Mouse (Mus musculus) frontal cortex, postnatal 25 days (tissue): ENCODE data around the gene Degs1.
"Not testable (repeated sequence)": the region's sequence is repeated elsewhere in the genome, so short reads cannot be mapped to it uniquely, and the experiment has no call there.

Experiments
- DNase-seq, 2 experiments: peaks; one replicate each; pipeline ENCODE4 v3.0.0; 2022; ENCODE audit warnings: low spot score in 2 of 2

Gene Degs1

GRCm38 (mm10) chr1:182282091-182283075, at the start of gene Degs1:
Gene Degs1 (minus strand): TSS chr1:182282804.
- DNase-seq = peak; percentile 89 to 90

GRCm38 (mm10) chr1:182325919-182326318, 43.3 kb upstream of the Degs1 start:
- DNase-seq = no peak

GRCm38 (mm10) chr1:182324552-182324951, 41.9 kb upstream of the Degs1 start:
- DNase-seq = no peak

- no peak for DNase-seq
These were observed 40.5 kb upstream of the Degs1 start for GRCm38 (mm10) chr1:182323139-182323538.

GRCm38 (mm10) chr1:182314201-182314600, 31.6 kb upstream of the Degs1 start:
- DNase-seq = no peak

- no peak for DNase-seq
These were observed 30.6 kb upstream of the Degs1 start for GRCm38 (mm10) chr1:182313181-182313580.

GRCm38 (mm10) chr1:182311376-182311775, 28.8 kb upstream of the Degs1 start:
- DNase-seq = no peak

- no peak for DNase-seq
These were observed 27.7 kb upstream of the Degs1 start for GRCm38 (mm10) chr1:182310316-182310715.

GRCm38 (mm10) chr1:182309403-182309802, 26.8 kb upstream of the Degs1 start:
- no peak for DNase-seq

GRCm38 (mm10) chr1:182302916-182303315, 20.3 kb upstream of the Degs1 start:
- no peak for DNase-seq

- DNase-seq = no peak
These were observed 19.7 kb upstream of the Degs1 start for GRCm38 (mm10) chr1:182302176-182302870.

GRCm38 (mm10) chr1:182297821-182298220, 15.2 kb upstream of the Degs1 start:
- no peak for DNase-seq

GRCm38 (mm10) chr1:182297246-182297645, 14.6 kb upstream of the Degs1 start:
- no peak for DNase-seq

GRCm38 (mm10) chr1:182296816-182297215, 14.2 kb upstream of the Degs1 start:
- DNase-seq = no peak

GRCm38 (mm10) chr1:182296141-182296540, 13.5 kb upstream of the Degs1 start:
- no peak for DNase-seq

GRCm38 (mm10) chr1:182292291-182292690, 9.7 kb upstream of the Degs1 start:
- DNase-seq = no peak

GRCm38 (mm10) chr1:182290741-182291140, 8.1 kb upstream of the Degs1 start:
- DNase-seq = not testable (repeated sequence)

- DNase-seq = no peak
These were observed 7.2 kb upstream of the Degs1 start for GRCm38 (mm10) chr1:182289781-182290180.

GRCm38 (mm10) chr1:182288601-182289000, 6.0 kb upstream of the Degs1 start:
- no peak for DNase-seq

- no peak for DNase-seq
These were observed 5.2 kb upstream of the Degs1 start for GRCm38 (mm10) chr1:182287781-182288180.

GRCm38 (mm10) chr1:182284795-182285194, 2.2 kb upstream of the Degs1 start:
- no peak for DNase-seq

- no peak for DNase-seq
These were observed 627 bp upstream of the Degs1 start for GRCm38 (mm10) chr1:182283231-182283630.

- DNase-seq = no peak
These were observed 1.3 kb downstream of the Degs1 start for GRCm38 (mm10) chr1:182281251-182281711.
